Mouse (Mus musculus): ENCODE data around the gene Gdf5.

- TF ChIP-seq MAX (IDR thresholded peaks at IDR 0.05; ENCODE audit: low read depth) (no peak), POLR2A (IDR thresholded peaks at IDR 0.05; ENCODE audit: insufficient read length, low read depth) (no peak), POLR2AphosphoS2 (IDR thresholded peaks at IDR 0.05; ENCODE audit: insufficient read length, low read depth) (no peak), MYOD1 (IDR thresholded peaks at IDR 0.05; ENCODE audit: control insufficient read depth in 1 of 3, insufficient read length in 2 of 3, low read depth in 2 of 3) (no peak), TCF12 (IDR thresholded peaks at IDR 0.05; ENCODE audit: insufficient read depth, poor library complexity, severe bottlenecking) (no peak), TCF3 (IDR thresholded peaks at IDR 0.05; ENCODE audit: insufficient read length, low read depth) (no peak), MYOG (IDR thresholded peaks at IDR 0.05; ENCODE audit: control insufficient read depth in 1 of 3, insufficient read depth in 1 of 3, insufficient read length in 2 of 3, low read depth in 2 of 3) (no peak), REST (IDR thresholded peaks at IDR 0.05; ENCODE audit: insufficient read depth, insufficient read length) (no peak), E2F4 (IDR thresholded peaks at IDR 0.05; ENCODE audit: insufficient read depth) (no peak), USF1 (IDR thresholded peaks at IDR 0.05; ENCODE audit: low read depth) (no peak)
Observed at GRCm38 (mm10) chr2:155928711-155929345, 16.3 kb downstream of the Gdf5 start.

All from myocyte (in vitro differentiated cells).